Mouse (Mus musculus) brain, embryonic 18.5 days (tissue): ENCODE results near the gene Ntm.

Source experiments
- DNase-seq: peaks from one replicate; pipeline ENCODE4 v3.0.0-alpha.2; 2012; ENCODE audit warnings: low read depth, low spot score

Gene Ntm

GRCm38 (mm10) chr9:29759940-29760339 is 203.0 kb downstream of the Ntm start:
- DNase-seq = no peak

GRCm38 (mm10) chr9:29759060-29759459 is 203.9 kb downstream of the Ntm start:
- DNase-seq = no peak

- DNase-seq = no peak
These were observed 208.6 kb downstream of the Ntm start for GRCm38 (mm10) chr9:29754374-29754773.

- DNase-seq = no peak
These were observed 211.5 kb downstream of the Ntm start for GRCm38 (mm10) chr9:29751396-29751795.

- peak; percentile 66 for DNase-seq
These were observed 212.4 kb downstream of the Ntm start for GRCm38 (mm10) chr9:29750371-29751014.

- DNase-seq = no peak
These were observed 214.9 kb downstream of the Ntm start for GRCm38 (mm10) chr9:29748070-29748469.

GRCm38 (mm10) chr9:29738835-29739526 is 224.0 kb downstream of the Ntm start:
- DNase-seq = no peak

- no peak for DNase-seq
These were observed 226.9 kb downstream of the Ntm start for GRCm38 (mm10) chr9:29736031-29736430.

- no peak for DNase-seq
These were observed 230.0 kb downstream of the Ntm start for GRCm38 (mm10) chr9:29732895-29733294.

- DNase-seq = no peak
These were observed 231.3 kb downstream of the Ntm start for GRCm38 (mm10) chr9:29731672-29732071.

- no peak for DNase-seq
These were observed 235.2 kb downstream of the Ntm start for GRCm38 (mm10) chr9:29727540-29728432.

- no peak for DNase-seq
These were observed 241.5 kb downstream of the Ntm start for GRCm38 (mm10) chr9:29721461-29721860.

GRCm38 (mm10) chr9:29716795-29717194 is 246.1 kb downstream of the Ntm start:
- DNase-seq = no peak

GRCm38 (mm10) chr9:29698276-29698675 is 264.7 kb downstream of the Ntm start:
- DNase-seq = no peak

GRCm38 (mm10) chr9:29694151-29694550 is 268.8 kb downstream of the Ntm start:
- DNase-seq = no peak

GRCm38 (mm10) chr9:29691186-29691855 is 271.6 kb downstream of the Ntm start:
- DNase-seq = no peak

GRCm38 (mm10) chr9:29682224-29682623 is 280.7 kb downstream of the Ntm start:
- DNase-seq = no peak

- DNase-seq = no peak
These were observed 282.3 kb downstream of the Ntm start for GRCm38 (mm10) chr9:29680677-29681076.

- no peak for DNase-seq
These were observed 289.0 kb downstream of the Ntm start for GRCm38 (mm10) chr9:29673911-29674310.

- DNase-seq = no peak
These were observed 291.1 kb downstream of the Ntm start for GRCm38 (mm10) chr9:29671861-29672260.

GRCm38 (mm10) chr9:29663286-29663685 is 299.7 kb downstream of the Ntm start:
- no peak for DNase-seq
